In genomic region chr2:73338415-73338814, GRCm38 (mm10) we compare ENCODE assay signal across 26 mouse cellular contexts.
"Had no signal": no experiment of that assay in that cellular context is flagged by ENCODE, and none has a peak within 500 bp of the region (broad histone marks: within the 10 kb centered on the region; RNA-seq: fewer than 3 reads in every experiment).

No protein-coding gene starts in this region.

- H3K9ac ChIP-seq: heart, embryonic 13.5 days; heart, embryonic 15.5 days; hindbrain, embryonic 12.5 days; hindbrain, embryonic 15.5 days; kidney, embryonic 15.5 days; limb, embryonic 13.5 days; limb, embryonic 15.5 days; liver, embryonic 13.5 days had no signal

- ATAC-seq: hindbrain, postnatal 0 days; intestine, embryonic 16.5 days had no signal

- H3K27ac ChIP-seq: heart, adult 2 months; heart, embryonic 13.5 days; heart, embryonic 15.5 days; hindbrain, embryonic 10.5 days; hindbrain, embryonic 12.5 days; hindbrain, embryonic 15.5 days; hindbrain, postnatal 0 days; kidney, embryonic 15.5 days; kidney, postnatal 0 days; limb, embryonic 13.5 days; limb, embryonic 15.5 days; liver, embryonic 13.5 days had no signal

- H3K4me1 ChIP-seq: heart, embryonic 13.5 days; heart, embryonic 15.5 days; hindbrain, embryonic 10.5 days; hindbrain, embryonic 12.5 days; hindbrain, embryonic 15.5 days; kidney, embryonic 15.5 days; limb, embryonic 13.5 days; limb, embryonic 15.5 days; liver, embryonic 13.5 days had no signal

- H3K4me3 ChIP-seq: heart, adult 2 months; heart, embryonic 13.5 days; heart, embryonic 15.5 days; hindbrain, embryonic 10.5 days; hindbrain, embryonic 12.5 days; hindbrain, embryonic 15.5 days; kidney, embryonic 15.5 days; limb, embryonic 13.5 days; limb, embryonic 15.5 days; liver, embryonic 13.5 days had no signal

- H3K36me3 ChIP-seq: heart, embryonic 15.5 days; hindbrain, embryonic 10.5 days; hindbrain, embryonic 12.5 days; hindbrain, embryonic 15.5 days; kidney, embryonic 15.5 days; limb, embryonic 13.5 days; limb, embryonic 15.5 days had no signal

- H3K27me3 ChIP-seq: heart, embryonic 13.5 days; heart, embryonic 15.5 days; hindbrain, embryonic 12.5 days; hindbrain, embryonic 15.5 days; kidney, embryonic 15.5 days; limb, embryonic 13.5 days; limb, embryonic 15.5 days; liver, embryonic 13.5 days had no signal

- H3K4me2 ChIP-seq: heart, embryonic 11.5 days; heart, embryonic 13.5 days; heart, embryonic 15.5 days; hindbrain, embryonic 12.5 days; hindbrain, embryonic 15.5 days; kidney, embryonic 15.5 days; limb, embryonic 13.5 days; limb, embryonic 15.5 days; liver, embryonic 13.5 days had no signal

- DNase-seq: gastrocnemius, postnatal 14 days; gastrocnemius, postnatal 36 days; heart, adult 2 months; heart, postnatal 14 days; heart, postnatal 36 days; kidney, adult 11 months; kidney, adult 2 months; kidney, adult 9 months; kidney, postnatal 14 days; kidney, postnatal 36 days; layer of hippocampus, adult 9-11 months; layer of hippocampus, postnatal 36 days; left cerebral cortex, postnatal 4 days; liver, embryonic 13.5 days had no signal

- H3K9me3 ChIP-seq: heart, embryonic 13.5 days; heart, embryonic 15.5 days; hindbrain, embryonic 10.5 days; hindbrain, embryonic 12.5 days; hindbrain, embryonic 15.5 days; kidney, embryonic 15.5 days; limb, embryonic 13.5 days; limb, embryonic 15.5 days; liver, embryonic 13.5 days had no signal
